Mouse (Mus musculus): Measurements from ENCODE around the gene Aff2. TPM values are rescaled to one million over a fixed set of nuclear protein-coding genes. Genes with fewer than 3 reads are reported as not detected.
A peak's percentile ranks its signal among the peaks of the same experiment; 100 is the strongest.

Aff2 gene
- total RNA-seq (2014; rRNA removed) (13.8 and 23.3 TPM in 2 replicates), polyA plus RNA-seq (2015; fragmentation: Nextera tagmentation; extraction: Ambion mirVana) (11.1 and 16.2 TPM in 2 replicates)

GRCm38 (mm10) chrX:69360238-69361054, at the start of gene Aff2:
Gene Aff2, plus strand, starts transcription at chrX:69360294.
- Histone ChIP-seq H3K4me1 (ENCODE audit: insufficient read depth, low read length) (no peaks in the 10 kb centered on the region), H3K4me2 (ENCODE audit: low read depth, low read length, poor library complexity, severe bottlenecking) (peak within 1 kb of the TSS; percentile 51), H3K9me3 (ENCODE audit: low read length) (no peaks in the 10 kb centered on the region), H3K4me3 (ENCODE audit: low read depth, low read length) (peak within 1 kb of the TSS; percentile 60), H3K27me3 (ENCODE audit: insufficient read depth, low read length) (no peaks in the 10 kb centered on the region), H3K36me3 (ENCODE audit: insufficient read depth, low read length) (no peaks in the 10 kb centered on the region), H3K27ac (ENCODE audit: low read depth, low read length) (peak within 1 kb of the TSS; percentile 57; the same call in 1 of the 2 replicates), H3K9ac (replicated peaks; ENCODE audit: low read length, poor library complexity, severe bottlenecking) (peak within 1 kb of the TSS; percentile 64)
- 13% methylated on average over 61 of the region's 79 CpGs for WGBS
- peak; percentile 88 for ATAC-seq (ENCODE audit: low FRiP score)
- peak; percentile 73 for DNase-seq (ENCODE audit: low spot score)
- no peak for TF ChIP-seq CTCF (IDR thresholded peaks at IDR 0.05)

- ATAC-seq (ENCODE audit: low FRiP score): no peak
- Histone ChIP-seq H3K9ac (replicated peaks; ENCODE audit: low read length, poor library complexity, severe bottlenecking) (no peak overlapping the region), H3K9me3 (ENCODE audit: low read length) (no peaks in the 10 kb centered on the region), H3K27me3 (ENCODE audit: insufficient read depth, low read length) (no peaks in the 10 kb centered on the region), H3K36me3 (ENCODE audit: insufficient read depth, low read length) (no peaks in the 10 kb centered on the region), H3K4me1 (ENCODE audit: insufficient read depth, low read length) (no peaks in the 10 kb centered on the region), H3K4me3 (ENCODE audit: low read depth, low read length) (no peak overlapping the region), H3K27ac (ENCODE audit: low read depth, low read length) (no peak overlapping the region), H3K4me2 (ENCODE audit: low read depth, low read length, poor library complexity, severe bottlenecking) (no peak overlapping the region)
- DNase-seq (ENCODE audit: low spot score): peak; percentile 12
- no peak for TF ChIP-seq CTCF (IDR thresholded peaks at IDR 0.05)
Measured at GRCm38 (mm10) chrX:69337296-69337695, 22.8 kb upstream of the Aff2 start.

- no peaks in the 10 kb centered on the region for H3K27me3 ChIP-seq (ENCODE audit: insufficient read depth, low read length)
- no peak overlapping the region for H3K4me2 ChIP-seq (ENCODE audit: low read depth, low read length, poor library complexity, severe bottlenecking)
- H3K4me3 ChIP-seq (ENCODE audit: low read depth, low read length): no peak overlapping the region
- H3K4me1 ChIP-seq (ENCODE audit: insufficient read depth, low read length): no peaks in the 10 kb centered on the region
- H3K9me3 ChIP-seq (ENCODE audit: low read length): no peaks in the 10 kb centered on the region
- no peaks in the 10 kb centered on the region for H3K36me3 ChIP-seq (ENCODE audit: insufficient read depth, low read length)
- no peak for TF ChIP-seq CTCF (IDR thresholded peaks at IDR 0.05)
- no peak for DNase-seq (ENCODE audit: low spot score)
- 82% methylated on average over 2 of the region's 2 CpGs for WGBS
- ATAC-seq (ENCODE audit: low FRiP score): no peak
- no peak overlapping the region for H3K9ac ChIP-seq (replicated peaks; ENCODE audit: low read length, poor library complexity, severe bottlenecking)
- H3K27ac ChIP-seq (ENCODE audit: low read depth, low read length): no peak overlapping the region
Measured at GRCm38 (mm10) chrX:69355621-69356020, 4.5 kb upstream of the Aff2 start.

- no peaks in the 10 kb centered on the region for H3K4me1 ChIP-seq (ENCODE audit: insufficient read depth, low read length)
- H3K27me3 ChIP-seq (ENCODE audit: insufficient read depth, low read length): no peaks in the 10 kb centered on the region
- DNase-seq (ENCODE audit: low spot score): no peak
- no peak for ATAC-seq (ENCODE audit: low FRiP score)
- no peaks in the 10 kb centered on the region for H3K36me3 ChIP-seq (ENCODE audit: insufficient read depth, low read length)
- no peak overlapping the region for H3K27ac ChIP-seq (ENCODE audit: low read depth, low read length)
- peak overlapping the region; percentile 51 for H3K4me2 ChIP-seq (ENCODE audit: low read depth, low read length, poor library complexity, severe bottlenecking)
- 41% methylated on average over 5 of the region's 5 CpGs for WGBS
- TF ChIP-seq CTCF (IDR thresholded peaks at IDR 0.05): no peak
- H3K4me3 ChIP-seq (ENCODE audit: low read depth, low read length): peak overlapping the region; percentile 60
- H3K9ac ChIP-seq (replicated peaks; ENCODE audit: low read length, poor library complexity, severe bottlenecking): no peak overlapping the region
- no peaks in the 10 kb centered on the region for H3K9me3 ChIP-seq (ENCODE audit: low read length)
Measured at GRCm38 (mm10) chrX:69359360-69359759, 734 bp upstream of the Aff2 start.

DNA sequence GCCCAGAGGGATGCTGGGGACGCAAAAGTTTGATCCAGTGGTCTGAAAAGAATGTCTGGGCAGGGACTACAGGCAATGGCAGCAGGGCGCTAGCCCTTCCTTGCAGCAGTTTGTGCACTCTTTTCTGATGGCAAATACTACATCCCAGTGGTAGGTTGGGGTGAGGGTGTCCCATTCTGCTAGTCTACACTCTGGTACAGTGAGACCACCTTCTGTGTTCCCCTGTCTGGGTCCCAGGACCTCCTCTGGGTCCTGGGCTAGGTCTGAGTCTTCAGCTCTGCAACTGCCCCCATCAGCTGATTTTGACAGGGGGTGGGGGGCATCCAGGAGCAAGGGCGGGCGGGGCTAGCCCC, 233 bp upstream of the Aff2 start:
- Histone ChIP-seq H3K4me3 (ENCODE audit: low read depth, low read length) (peak overlapping the region; percentile 60), H3K36me3 (ENCODE audit: insufficient read depth, low read length) (no peaks in the 10 kb centered on the region), H3K9ac (replicated peaks; ENCODE audit: low read length, poor library complexity, severe bottlenecking) (0 out of 2 replicates have a peak overlapping the region, but pooled peaks have one; percentile 64), H3K4me1 (ENCODE audit: insufficient read depth, low read length) (no peaks in the 10 kb centered on the region), H3K9me3 (ENCODE audit: low read length) (no peaks in the 10 kb centered on the region), H3K27ac (ENCODE audit: low read depth, low read length) (no peak overlapping the region), H3K27me3 (ENCODE audit: insufficient read depth, low read length) (no peaks in the 10 kb centered on the region), H3K4me2 (ENCODE audit: low read depth, low read length, poor library complexity, severe bottlenecking) (peak overlapping the region; percentile 51)
- WGBS: 15% methylated on average over 4 of the region's 4 CpGs
- DNase-seq (ENCODE audit: low spot score) (peak; percentile 3), ATAC-seq (ENCODE audit: low FRiP score) (peak; percentile 61; the same call in 1 of the 2 replicates)
- TF ChIP-seq CTCF (IDR thresholded peaks at IDR 0.05): no peak

DNA sequence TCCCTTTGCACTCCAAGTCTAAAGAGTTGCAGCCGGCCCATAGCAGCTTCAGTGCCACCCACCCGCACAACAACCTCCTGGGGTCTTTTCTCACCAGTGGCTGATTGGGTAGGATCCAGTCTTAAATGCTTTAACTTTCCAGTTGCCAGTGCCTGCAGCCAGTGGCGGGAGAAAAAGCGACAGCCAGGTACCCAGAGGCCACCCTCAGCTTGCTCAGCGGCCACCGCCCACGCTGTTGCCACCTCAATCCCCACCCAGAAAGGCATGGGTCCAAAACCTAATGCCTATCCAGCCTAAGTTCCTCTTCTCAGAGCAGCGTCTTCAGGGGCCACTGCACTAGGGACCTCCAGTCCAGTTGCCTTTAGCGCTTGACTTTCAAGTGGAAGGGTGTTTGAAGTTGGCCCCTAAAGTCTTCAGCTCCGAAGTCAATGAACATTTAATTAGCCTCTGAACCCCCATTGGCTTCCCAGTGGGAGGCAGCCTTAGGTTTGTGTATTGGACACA, 1.0 kb downstream of the Aff2 start:
- H3K4me2 ChIP-seq (ENCODE audit: low read depth, low read length, poor library complexity, severe bottlenecking): peak overlapping the region; percentile 51
- ATAC-seq (ENCODE audit: low FRiP score) (no peak), DNase-seq (ENCODE audit: low spot score) (no peak)
- H3K36me3 ChIP-seq (ENCODE audit: insufficient read depth, low read length): no peaks in the 10 kb centered on the region
- H3K27me3 ChIP-seq (ENCODE audit: insufficient read depth, low read length): no peaks in the 10 kb centered on the region
- peak overlapping the region; percentile 60 for H3K4me3 ChIP-seq (ENCODE audit: low read depth, low read length)
- no peak overlapping the region for H3K27ac ChIP-seq (ENCODE audit: low read depth, low read length)
- peak overlapping the region; percentile 64 for H3K9ac ChIP-seq (replicated peaks; ENCODE audit: low read length, poor library complexity, severe bottlenecking)
- no peaks in the 10 kb centered on the region for H3K4me1 ChIP-seq (ENCODE audit: insufficient read depth, low read length)
- 21% methylated on average over 10 of the region's 10 CpGs for WGBS
- H3K9me3 ChIP-seq (ENCODE audit: low read length): no peaks in the 10 kb centered on the region
- TF ChIP-seq CTCF (IDR thresholded peaks at IDR 0.05): no peak

All from midbrain, postnatal 0 days (tissue).